Mouse (Mus musculus): Measurements from ENCODE around the gene Egf. TPM values are rescaled to one million over a fixed set of nuclear protein-coding genes. Genes with fewer than 3 reads are reported as not detected.

Gene Egf
- total RNA-seq (2023) = 1 to 10 TPM; 1.5 to 4.0 TPM

GRCm38 (mm10) chr3:129754650-129755604, at the start of gene Egf:
Gene Egf, minus strand, starts transcription at chr3:129755316.

GRCm38 (mm10) chr3:129803765-129804164, 48.6 kb upstream of the Egf start, which contains the start of gene Lrit3:
Gene Lrit3, minus strand, starts transcription at chr3:129804030.

Other genes starting within 250 kb of the Egf start
- gene Elovl6, start 223.0 kb downstream of the Egf start, total RNA-seq (2023) = 10 to 100 TPM in 1 of 2 experiments, 1 to 10 TPM in 1; 9.2 to 12.0 TPM
- not detected for gene Lrit3, start 48.7 kb upstream of the Egf start, total RNA-seq (2023)
- 1 to 10 TPM; 2.5 to 4.3 TPM for gene Rrh, start 67.3 kb upstream of the Egf start, total RNA-seq (2023)
- gene Gar1, start 76.1 kb upstream of the Egf start, total RNA-seq (2023) = 10 to 100 TPM; 82.0 to 91.1 TPM
- not detected for gene Cfi, start 80.6 kb upstream of the Egf start, total RNA-seq (2023)
- gene Pla2g12a, start 123.3 kb upstream of the Egf start, total RNA-seq (2023) = 10 to 100 TPM in 1 of 2 experiments, 1 to 10 TPM in 1; 9.7 to 13.0 TPM
- gene Casp6, start 146.1 kb upstream of the Egf start, total RNA-seq (2023) = 10 to 100 TPM; 17.7 to 22.6 TPM
- 1 to 10 TPM; 2.0 to 2.7 TPM for gene Mcub, start 214.9 kb upstream of the Egf start, total RNA-seq (2023)

Measured in T-cell, adult 66 days (primary cell).